Mouse (Mus musculus) gastrocnemius, postnatal 36 days (tissue): Measurements from ENCODE around the gene 9130008F23Rik. TPM values are rescaled to one million over a fixed set of nuclear protein-coding genes. Genes with fewer than 3 reads are reported as not detected.

Source experiments
- DNase-seq, 2 experiments: peaks; one replicate each; pipeline ENCODE4 v3.0.0; 2022
- intact Hi-C: fragments of 180-260 bp; cut with DNase I; formaldehyde crosslinking; loops from one replicate; pipeline ENCODE4 v1.15.1; 2025
- total RNA-seq, 2 experiments: library from RNA; stranded (reverse); gene quantifications; 2 replicates each; pipeline ENCODE4 v1.2.3; 2021

Gene 9130008F23Rik
- total RNA-seq, 2 experiments from 2014 or later = 0.23 TPM; not detected in 1

DNA sequence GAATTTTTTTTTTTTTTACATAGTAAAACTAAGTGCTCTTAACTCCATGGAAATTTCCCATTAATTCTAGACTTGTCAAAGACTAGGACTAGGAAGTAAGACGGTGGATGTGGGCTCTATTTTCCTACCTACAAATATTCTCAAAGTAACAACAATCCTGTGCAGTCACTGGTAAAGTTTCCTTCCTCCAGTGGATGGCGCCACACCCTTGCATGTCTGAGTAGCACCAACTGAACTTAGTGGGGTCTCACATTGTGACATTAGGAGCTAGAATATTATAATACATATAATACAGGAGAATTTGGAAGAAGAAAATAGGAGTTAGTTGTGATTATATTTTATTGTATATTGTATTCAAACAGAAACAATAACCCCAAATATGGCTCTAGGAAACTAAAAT, 48.5 kb downstream of the 9130008F23Rik start:
- intact Hi-C loops = no loop called here
- DNase-seq = no peak

Other genes with a start within 250 kb of the 9130008F23Rik start
- not detected for gene Esp3, start 248.5 kb downstream of the 9130008F23Rik start, total RNA-seq
- not detected for gene Esp1, start 153.4 kb downstream of the 9130008F23Rik start, total RNA-seq
- not detected for gene Crisp2, start 73.6 kb downstream of the 9130008F23Rik start, total RNA-seq
- gene Rhag, start 69.4 kb downstream of the 9130008F23Rik start, total RNA-seq = not detected
- gene Glyatl3, start 33.8 kb upstream of the 9130008F23Rik start, total RNA-seq = not detected
- 10 to 100 TPM; 59.3 to 76.9 TPM for gene Mut, start 54.1 kb upstream of the 9130008F23Rik start, total RNA-seq
- 1 to 10 TPM; 2.7 to 4.1 TPM for gene Cenpq, start 54.5 kb upstream of the 9130008F23Rik start, total RNA-seq